Mouse (Mus musculus): ENCODE measurements at regions not wholly inside any gene's neighbourhood (a gene's known extent, or its start where the extent isn't known, plus 50 kb on each side); places are given as distances from the start of the nearest gene placed in this dataset.

DNA sequence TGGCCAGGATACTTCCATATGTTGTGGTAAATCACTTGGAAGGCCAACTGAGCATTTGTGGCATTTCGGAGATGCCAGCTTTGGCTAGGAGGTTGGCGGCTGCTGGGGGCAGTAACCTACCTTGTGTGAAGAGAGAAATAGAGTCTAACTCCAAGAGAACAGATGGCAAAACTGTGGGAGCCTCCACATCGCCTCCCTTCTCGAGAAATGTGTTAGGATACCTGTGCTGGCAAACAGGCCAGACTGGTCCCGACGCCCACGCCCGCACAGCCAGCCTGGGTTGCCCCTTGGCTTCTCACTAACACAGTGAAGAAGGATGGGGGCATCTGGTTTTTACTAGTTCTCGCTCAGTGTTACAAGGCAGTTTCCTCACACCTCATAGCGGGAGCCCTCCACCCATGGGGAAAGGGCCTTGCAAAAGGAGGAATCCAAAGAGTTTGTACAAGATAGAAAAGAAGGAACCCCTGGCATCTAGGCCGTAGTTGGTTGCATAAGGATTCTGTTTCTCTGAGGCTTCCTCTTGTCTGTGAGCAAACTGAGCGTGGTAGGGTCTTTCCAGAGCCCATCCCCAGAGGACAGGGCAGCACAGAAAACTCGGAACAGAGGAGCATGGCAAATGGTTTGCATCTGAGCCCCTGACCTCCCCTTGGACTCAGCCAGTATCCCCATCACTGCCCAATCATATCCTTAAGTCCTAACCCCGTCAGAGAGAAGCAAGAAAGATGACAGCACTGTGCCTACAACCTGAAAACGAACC lies 330.5 kb upstream of the Jarid2 start:
- TF ChIP-seq CTCF (IDR thresholded peaks at IDR 0.05; ENCODE audit: low read depth): no peak
- no peak for TF ChIP-seq EP300 (optimal IDR thresholded peaks at IDR 0.05)

Data from stomach, postnatal 0 days (tissue).